Mouse (Mus musculus): ENCODE results near the gene Zfp281. TPM values are rescaled to one million over a fixed set of nuclear protein-coding genes. Genes with fewer than 3 reads are reported as not detected.

Gene Zfp281
- total RNA-seq, 2 experiments from 2014 or later: 18.9 to 19.9 TPM

GRCm38 (mm10) chr1:136611803-136612202 is 12.9 kb upstream of the Zfp281 start:
- no peak for ATAC-seq (ENCODE audit: poor library complexity, severe bottlenecking)

DNA sequence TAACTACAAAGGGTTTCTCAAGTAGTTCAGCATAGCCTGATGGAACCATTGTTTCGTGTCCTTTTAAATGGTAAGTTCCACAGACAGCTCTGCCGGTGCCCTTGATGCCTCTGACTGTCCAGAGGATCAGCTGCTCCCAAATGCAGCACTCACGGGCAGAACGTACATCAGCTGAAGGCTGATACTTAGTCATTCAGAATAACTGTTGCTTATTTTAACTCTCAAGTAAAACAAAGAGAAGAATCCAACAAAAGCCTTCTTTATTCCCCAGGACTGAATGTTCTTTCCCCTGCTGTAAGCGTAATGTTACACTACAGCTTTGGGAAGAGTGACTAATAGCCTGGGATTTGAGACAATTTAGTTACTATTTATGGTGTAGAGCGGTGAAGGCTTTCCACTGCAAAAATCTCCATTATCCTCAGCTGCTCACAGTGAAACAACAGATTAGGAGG is 11.4 kb upstream of the Zfp281 start:
- no peak for ATAC-seq (ENCODE audit: poor library complexity, severe bottlenecking)

DNA sequence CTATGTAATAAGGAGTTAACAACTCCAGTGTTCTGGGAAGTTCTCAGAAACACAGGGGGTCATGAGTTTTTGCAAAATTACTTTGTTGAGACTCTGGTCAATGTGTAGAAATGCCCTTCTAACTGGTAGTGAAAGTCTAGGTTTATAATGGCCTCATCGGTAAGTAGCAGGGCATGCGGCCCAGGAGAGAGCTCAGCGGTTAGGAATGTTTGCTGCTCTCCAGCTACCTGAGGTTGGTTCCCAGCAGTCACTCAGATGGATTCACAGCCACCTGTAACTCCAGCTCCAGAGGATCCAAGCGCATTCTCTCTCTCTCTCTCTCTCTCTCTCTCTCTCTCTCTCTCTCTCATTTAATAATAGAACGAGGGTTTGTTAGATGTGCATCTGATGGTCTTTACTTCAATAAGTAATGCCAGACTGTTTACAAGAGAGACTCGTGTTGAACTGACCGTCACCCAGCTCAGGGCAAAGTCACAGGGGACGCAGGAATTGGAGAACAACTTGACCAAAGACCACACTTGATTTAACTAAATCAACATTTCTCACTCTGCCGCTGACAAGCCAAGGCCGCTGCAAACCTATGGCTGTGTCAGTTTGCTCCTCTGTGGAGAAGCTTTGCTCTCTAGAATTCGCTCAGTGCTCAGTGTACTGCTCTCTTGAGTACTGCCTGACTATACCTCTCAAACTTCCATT is 9.8 kb upstream of the Zfp281 start:
- ATAC-seq (ENCODE audit: poor library complexity, severe bottlenecking): no peak

GRCm38 (mm10) chr1:136617163-136617788 is 7.4 kb upstream of the Zfp281 start:
- ATAC-seq (ENCODE audit: poor library complexity, severe bottlenecking): peak; percentile 51

- ATAC-seq (ENCODE audit: poor library complexity, severe bottlenecking): peak; percentile 84
Observed at GRCm38 (mm10) chr1:136618570-136618969, 6.1 kb upstream of the Zfp281 start.

DNA sequence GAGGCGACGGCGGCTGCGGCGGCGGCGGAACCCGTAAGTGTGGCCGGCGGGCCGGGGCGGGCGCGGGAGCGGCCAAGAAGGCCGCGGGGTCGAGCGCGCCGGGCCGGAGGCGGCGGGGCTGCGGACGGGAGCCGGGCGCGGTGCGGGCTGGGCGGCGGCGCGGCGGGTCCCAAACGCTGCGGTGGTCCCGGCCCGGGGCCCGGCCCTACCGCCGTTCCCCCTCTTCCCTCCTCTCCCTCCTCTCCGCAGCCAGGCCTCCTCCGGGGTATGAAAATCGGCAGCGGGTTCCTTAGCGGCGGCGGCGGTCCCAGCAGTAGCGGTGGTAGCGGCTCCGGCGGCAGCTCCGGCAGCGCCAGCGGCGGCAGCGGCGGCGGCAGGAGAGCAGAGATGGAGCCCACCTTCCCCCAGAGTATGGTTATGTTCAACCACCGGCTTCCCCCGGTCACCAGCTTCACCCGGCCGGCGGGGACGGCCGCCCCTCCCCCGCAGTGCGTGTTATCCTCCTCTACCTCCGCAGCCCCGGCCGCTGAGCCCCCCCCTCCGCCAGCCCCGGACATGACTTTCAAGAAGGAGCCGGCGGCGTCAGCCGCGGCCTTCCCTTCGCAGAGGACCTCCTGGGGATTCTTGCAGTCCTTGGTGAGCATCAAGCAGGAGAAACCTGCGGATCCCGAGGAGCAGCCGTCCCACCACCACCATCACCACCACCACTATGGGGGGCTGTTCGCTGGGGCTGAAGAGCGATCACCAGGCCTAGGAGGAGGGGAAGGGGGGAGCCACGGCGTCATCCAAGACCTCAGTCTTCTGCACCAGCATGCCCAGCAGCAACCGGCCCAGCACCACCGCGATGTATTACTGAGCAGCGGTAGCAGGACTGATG is 556 bp downstream of the Zfp281 start:
- ATAC-seq (ENCODE audit: poor library complexity, severe bottlenecking): peak; percentile 40

DNA sequence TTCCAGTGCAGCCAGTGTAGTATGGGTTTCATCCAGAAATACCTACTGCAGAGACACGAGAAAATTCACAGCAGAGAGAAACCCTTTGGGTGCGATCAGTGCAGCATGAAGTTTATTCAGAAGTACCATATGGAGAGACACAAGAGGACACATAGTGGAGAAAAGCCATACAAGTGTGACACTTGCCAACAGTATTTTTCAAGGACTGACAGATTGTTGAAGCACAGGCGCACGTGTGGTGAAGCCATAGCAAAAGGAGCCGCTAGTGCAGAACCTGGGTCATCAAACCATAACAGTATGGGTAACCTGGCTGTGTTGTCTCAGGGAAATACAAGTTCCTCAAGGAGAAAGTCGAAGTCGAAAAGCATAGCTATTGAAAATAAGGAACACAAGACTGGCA is 1.4 kb downstream of the Zfp281 start:
- no peak for ATAC-seq (ENCODE audit: poor library complexity, severe bottlenecking)

GRCm38 (mm10) chr1:136626756-136627155 is 2.1 kb downstream of the Zfp281 start:
- ATAC-seq (ENCODE audit: poor library complexity, severe bottlenecking): no peak

GRCm38 (mm10) chr1:136627591-136627990 is 2.9 kb downstream of the Zfp281 start:
- no peak for ATAC-seq (ENCODE audit: poor library complexity, severe bottlenecking)

DNA sequence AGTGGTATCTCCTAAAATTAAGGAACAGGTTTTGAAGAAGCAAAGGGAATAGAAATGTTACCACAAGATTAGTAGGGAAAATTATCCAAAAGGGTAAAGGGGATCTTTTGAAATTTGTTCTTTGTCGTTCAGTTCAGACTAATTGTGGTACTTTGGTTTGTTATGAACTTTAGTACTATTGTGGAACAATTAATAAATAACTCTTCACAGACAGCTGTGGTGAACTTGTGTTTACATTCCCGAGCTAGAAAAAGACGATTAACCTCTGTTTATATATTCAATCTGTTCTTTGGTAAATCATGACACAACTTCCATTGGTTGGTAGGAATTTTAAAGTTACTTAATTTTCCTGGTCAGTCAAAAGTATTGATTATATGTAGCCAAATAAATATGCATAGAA is 8.2 kb downstream of the Zfp281 start:
- ATAC-seq (ENCODE audit: poor library complexity, severe bottlenecking): no peak

- ATAC-seq (ENCODE audit: poor library complexity, severe bottlenecking): peak; percentile 58
Observed at GRCm38 (mm10) chr1:136635644-136636043, 10.9 kb downstream of the Zfp281 start.

GRCm38 (mm10) chr1:136636946-136637345 is 12.2 kb downstream of the Zfp281 start:
- no peak for ATAC-seq (ENCODE audit: poor library complexity, severe bottlenecking)

- no peak for ATAC-seq (ENCODE audit: poor library complexity, severe bottlenecking)
Observed at GRCm38 (mm10) chr1:136637696-136638095, 13.0 kb downstream of the Zfp281 start.

GRCm38 (mm10) chr1:136638211-136638610 is 13.5 kb downstream of the Zfp281 start:
- ATAC-seq (ENCODE audit: poor library complexity, severe bottlenecking): no peak

- no peak for ATAC-seq (ENCODE audit: poor library complexity, severe bottlenecking)
Observed at GRCm38 (mm10) chr1:136638699-136639098, 14.0 kb downstream of the Zfp281 start.

- peak; percentile 65 for ATAC-seq (ENCODE audit: poor library complexity, severe bottlenecking)
Observed at GRCm38 (mm10) chr1:136639221-136639620, 14.5 kb downstream of the Zfp281 start.

DNA sequence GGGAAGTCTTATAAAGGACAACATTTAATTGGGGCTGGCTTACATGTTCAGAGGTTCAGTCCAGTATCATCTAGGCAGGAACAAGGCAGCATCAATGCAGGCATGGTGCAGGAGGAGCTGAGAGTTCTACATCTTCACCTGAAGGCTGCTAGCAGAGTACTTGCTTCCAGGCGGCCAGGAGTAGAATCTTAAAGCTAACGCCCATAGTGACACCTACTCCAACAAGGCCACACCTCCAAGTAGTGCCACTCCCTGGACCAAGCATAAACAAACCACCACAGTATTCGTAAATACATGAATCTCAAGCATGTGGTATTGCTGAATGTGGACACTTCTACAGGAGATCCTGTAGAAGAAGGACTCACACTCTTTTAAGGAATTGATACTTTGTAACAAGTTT is 18.0 kb downstream of the Zfp281 start:
- ATAC-seq (ENCODE audit: poor library complexity, severe bottlenecking): no peak

GRCm38 (mm10) chr1:136644486-136644885 is 19.8 kb downstream of the Zfp281 start:
- ATAC-seq (ENCODE audit: poor library complexity, severe bottlenecking): no peak

GRCm38 (mm10) chr1:136645849-136646625 is 21.3 kb downstream of the Zfp281 start:
- ATAC-seq (ENCODE audit: poor library complexity, severe bottlenecking): peak; percentile 77

DNA sequence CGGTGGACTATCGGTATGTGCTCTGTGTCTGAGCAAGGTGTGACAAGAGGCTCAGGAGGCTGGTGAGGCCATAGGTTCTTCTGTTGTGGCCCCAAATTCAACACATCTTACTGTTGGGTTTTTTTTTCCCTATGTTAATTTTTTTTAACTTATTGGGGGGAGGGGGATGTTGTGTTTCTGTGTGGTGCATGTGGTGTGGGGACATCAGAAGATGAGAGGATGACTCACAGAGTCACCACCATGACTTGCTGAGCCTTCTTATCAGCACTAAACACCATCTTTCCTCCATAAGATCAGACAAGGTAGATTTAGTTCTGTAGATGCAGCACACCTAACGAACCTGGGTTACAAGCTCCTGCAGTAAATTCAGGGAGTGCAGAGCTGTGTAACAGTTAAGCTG is 27.4 kb downstream of the Zfp281 start:
- no peak for ATAC-seq (ENCODE audit: poor library complexity, severe bottlenecking)

DNA sequence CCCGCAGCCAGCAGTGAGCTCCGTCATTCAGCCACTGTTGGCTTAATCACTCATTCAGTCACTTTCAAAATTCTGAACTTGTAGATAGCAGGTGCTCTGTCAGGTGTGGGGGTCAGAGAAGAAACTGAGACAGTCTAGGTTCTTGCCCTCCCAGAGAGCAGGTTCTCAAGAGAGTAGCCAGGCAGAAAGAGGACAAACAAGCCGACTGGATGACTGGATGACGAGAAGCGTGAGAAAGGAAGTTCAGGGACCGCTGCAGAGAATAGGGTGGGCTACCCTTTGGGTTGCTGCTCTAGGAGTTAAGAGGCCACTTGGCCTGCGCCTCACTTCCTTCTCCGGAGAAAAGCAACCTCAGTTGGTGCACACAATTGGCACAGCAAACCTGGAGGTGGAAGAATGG is 28.8 kb downstream of the Zfp281 start:
- ATAC-seq (ENCODE audit: poor library complexity, severe bottlenecking): no peak

Measured in megakaryocyte, adult 5-6 weeks (primary cell).